Mouse (Mus musculus) lung, embryonic 16.5 days (tissue): ENCODE results near the gene Gm10644. TPM values are rescaled to one million over a fixed set of nuclear protein-coding genes. Genes with fewer than 3 reads are reported as not detected.

Experiments
- ATAC-seq: fragments of 200-750 bp; cut with Nextera tagmentation; 2 replicates; pipeline ENCODE4 v1.8.0; 2017; ENCODE audit warnings: low read depth, mild to moderate bottlenecking, moderate library complexity
- H3K27ac ChIP-seq: fragments of 300-500 bp; sonication (generic); 2 replicates; pipeline ENCODE4 v1.5.1; 2014; ENCODE audit warnings: mild to moderate bottlenecking, control low read depth, low read length
- H3K27me3 ChIP-seq: fragments of 300-500 bp; sonication (generic); 2 replicates; pipeline ENCODE4 v1.6.1; 2014; ENCODE audit warnings: low read depth, low read length, mixed read lengths; ENCODE audit not compliant: control insufficient read depth, insufficient read depth
- H3K36me3 ChIP-seq: fragments of 300-500 bp; sonication (generic); 2 replicates; pipeline ENCODE4 v1.6.1; 2014; ENCODE audit warnings: low read length; ENCODE audit not compliant: control insufficient read depth, insufficient read depth
- H3K4me1 ChIP-seq: fragments of 300-500 bp; sonication (generic); replicated peaks from 2 replicates; pipeline ENCODE4 v1.6.1; 2014; ENCODE audit warnings: low read length, mixed read lengths; ENCODE audit not compliant: control insufficient read depth, insufficient read depth
- H3K4me2 ChIP-seq: fragments of 300-500 bp; sonication (generic); 2 replicates; pipeline ENCODE4 v1.6.1; 2014; ENCODE audit warnings: low read depth, low read length, control low read depth
- H3K4me3 ChIP-seq: fragments of 300-500 bp; sonication (generic); 2 replicates; pipeline ENCODE4 v1.5.1; 2014; ENCODE audit warnings: mild to moderate bottlenecking, low read length, control low read depth
- H3K9ac ChIP-seq: fragments of 300-500 bp; sonication (generic); 2 replicates; pipeline ENCODE4 v1.6.1; 2014; ENCODE audit warnings: low read length, control low read depth
- H3K9me3 ChIP-seq: fragments of 300-500 bp; sonication (generic); 2 replicates; pipeline ENCODE4 v1.6.1; 2016; ENCODE audit warnings: low read length; ENCODE audit not compliant: control insufficient read depth
- whole genome bisulfite sequencing: fragments of 180-500 bp; shearing (Covaris S2); extraction: QIAGEN DNeasy Blood & Tissue Kit; methylation state at CpG from one replicate; pipeline ENCODE4 v1.1.7; 2014; 5-methylcytosine and 5-hydroxymethylcytosine counted together
- polyA plus RNA-seq: library from polyadenylated mRNA; unstranded; fragments of >200 nt; fragmentation: Nextera tagmentation; extraction: Ambion mirVana; gene quantifications from 2 replicates; pipeline ENCODE4 v1.2.1, GENCODE M21; 2015

The Gm10644 gene
- polyA plus RNA-seq, 1 experiment from 2014 or later = 0.69 TPM

- Histone ChIP-seq H3K4me2 (no peak overlapping the region), H3K4me1 (peaks cover 48% of the 10 kb centered on the region), H3K4me3 (no peak overlapping the region), H3K27me3 (no peaks in the 10 kb centered on the region), H3K9ac (no peak overlapping the region), H3K9me3 (no peaks in the 10 kb centered on the region), H3K36me3 (no peaks in the 10 kb centered on the region), H3K27ac (no peak overlapping the region)
- WGBS = 41% methylated on average over 8 of the region's 8 CpGs
- peak; percentile 17; the same call in 1 of the 2 replicates for ATAC-seq
Measured at GRCm38 (mm10) chr8:83909311-83909710, 45.7 kb downstream of the Gm10644 start.

GRCm38 (mm10) chr8:83908583-83908982 is 46.4 kb downstream of the Gm10644 start:
- no peak for ATAC-seq
- Histone ChIP-seq H3K27ac (no peak overlapping the region), H3K4me3 (no peak overlapping the region), H3K4me2 (no peak overlapping the region), H3K36me3 (no peaks in the 10 kb centered on the region), H3K27me3 (no peaks in the 10 kb centered on the region), H3K4me1 (peaks cover 48% of the 10 kb centered on the region), H3K9me3 (no peaks in the 10 kb centered on the region), H3K9ac (no peak overlapping the region)
- WGBS = 61% methylated on average over 6 of the region's 6 CpGs

- Histone ChIP-seq H3K9ac (peak overlapping the region; percentile 27), H3K4me3 (peak overlapping the region; percentile 16; the same call in 1 of the 2 replicates), H3K4me2 (peak overlapping the region; percentile 32), H3K27me3 (no peaks in the 10 kb centered on the region), H3K36me3 (no peaks in the 10 kb centered on the region), H3K4me1 (peaks cover 37% of the 10 kb centered on the region), H3K9me3 (no peaks in the 10 kb centered on the region), H3K27ac (peak overlapping the region; percentile 65)
- no peak for ATAC-seq
- 14% methylated on average over 12 of the region's 13 CpGs for WGBS
Measured at GRCm38 (mm10) chr8:83902961-83903666, 51.9 kb downstream of the Gm10644 start.

GRCm38 (mm10) chr8:83901566-83902485 is 53.2 kb downstream of the Gm10644 start:
- Histone ChIP-seq H3K27ac (no peak overlapping the region), H3K4me2 (peak overlapping the region; percentile 95), H3K9ac (peak overlapping the region; percentile 90), H3K27me3 (no peaks in the 10 kb centered on the region), H3K36me3 (no peaks in the 10 kb centered on the region), H3K4me3 (peak overlapping the region; percentile 91), H3K4me1 (peaks cover 41% of the 10 kb centered on the region), H3K9me3 (no peaks in the 10 kb centered on the region)
- ATAC-seq = no peak
- 8% methylated on average over 14 of the region's 14 CpGs for whole genome bisulfite sequencing

GRCm38 (mm10) chr8:83900957-83901270 is 54.1 kb downstream of the Gm10644 start:
- ATAC-seq = no peak
- Histone ChIP-seq H3K9me3 (no peaks in the 10 kb centered on the region), H3K36me3 (no peaks in the 10 kb centered on the region), H3K27me3 (no peaks in the 10 kb centered on the region; the same call in 1 of the 2 replicates), H3K9ac (peak overlapping the region; percentile 90), H3K4me1 (peaks cover 41% of the 10 kb centered on the region), H3K4me2 (peak overlapping the region; percentile 95), H3K27ac (peak overlapping the region; percentile 95), H3K4me3 (peak overlapping the region; percentile 91)
- 0% methylated on average over 21 of the region's 40 CpGs for WGBS

GRCm38 (mm10) chr8:83900266-83900956 is 54.6 kb downstream of the Gm10644 start:
- peak overlapping the region; percentile 91 for H3K4me3 ChIP-seq
- H3K27me3 ChIP-seq = no peaks in the 10 kb centered on the region; the same call in 1 of the 2 replicates
- ATAC-seq = peak; percentile 11
- peak overlapping the region; percentile 95 for H3K4me2 ChIP-seq
- H3K9me3 ChIP-seq = no peaks in the 10 kb centered on the region
- peak overlapping the region; percentile 90 for H3K9ac ChIP-seq
- peaks cover 41% of the 10 kb centered on the region for H3K4me1 ChIP-seq
- no peaks in the 10 kb centered on the region for H3K36me3 ChIP-seq
- peak overlapping the region; percentile 95 for H3K27ac ChIP-seq
- WGBS = under 1% methylated on average over 50 of the region's 100 CpGs

GRCm38 (mm10) chr8:83899363-83900252 is 55.4 kb downstream of the Gm10644 start, which contains the start of gene Adgrl1:
Gene Adgrl1 (plus strand): TSS chr8:83900105.
- Histone ChIP-seq H3K4me2 (peak within 1 kb of the TSS; percentile 95), H3K4me3 (peak within 1 kb of the TSS; percentile 91), H3K9me3 (no peaks in the 10 kb centered on the region), H3K27ac (peak within 1 kb of the TSS; percentile 95), H3K36me3 (no peaks in the 10 kb centered on the region), H3K9ac (peak within 1 kb of the TSS; percentile 90), H3K4me1 (peaks cover 35% of the 10 kb centered on the region), H3K27me3 (no peaks in the 10 kb centered on the region; the same call in 1 of the 2 replicates)
- WGBS = under 1% methylated on average over 54 of the region's 70 CpGs
- ATAC-seq = peak; percentile 92

GRCm38 (mm10) chr8:83898985-83899362 is 56.0 kb downstream of the Gm10644 start:
- ATAC-seq = peak; percentile 46
- WGBS = 1% methylated on average over 13 of the region's 13 CpGs
- Histone ChIP-seq H3K4me3 (peak overlapping the region; percentile 91), H3K36me3 (no peaks in the 10 kb centered on the region), H3K4me1 (peaks cover 32% of the 10 kb centered on the region), H3K27me3 (no peaks in the 10 kb centered on the region; the same call in 1 of the 2 replicates), H3K9ac (peak overlapping the region; percentile 90), H3K9me3 (no peaks in the 10 kb centered on the region), H3K4me2 (peak overlapping the region; percentile 95), H3K27ac (peak overlapping the region; percentile 95)
